Mouse (Mus musculus) embryonic facial prominence, embryonic 12.5 days (tissue): ENCODE measurements around the gene Acad10. TPM values are rescaled to one million over a fixed set of nuclear protein-coding genes. Genes with fewer than 3 reads are reported as not detected.

Experiments used
- ATAC-seq: fragments of 200-750 bp; cut with Nextera tagmentation; 2 replicates; pipeline ENCODE4 v1.8.0; 2017; ENCODE audit not compliant: insufficient number of reproducible peaks, insufficient read depth, low FRiP score, low TSS enrichment
- H3K27ac ChIP-seq: fragments of 300-500 bp; sonication (generic); 2 replicates; pipeline ENCODE4 v1.5.1; 2016; ENCODE audit warnings: mild to moderate bottlenecking
- H3K27me3 ChIP-seq: fragments of 300-500 bp; sonication (generic); 2 replicates; pipeline ENCODE4 v1.6.1; 2016; ENCODE audit warnings: mild to moderate bottlenecking, moderate library complexity
- H3K36me3 ChIP-seq: fragments of 300-500 bp; sonication (generic); 2 replicates; pipeline ENCODE4 v1.6.1; 2016; ENCODE audit warnings: mild to moderate bottlenecking
- H3K4me1 ChIP-seq: fragments of 300-500 bp; sonication (generic); 2 replicates; pipeline ENCODE4 v1.6.1; 2016
- H3K4me2 ChIP-seq: fragments of 300-500 bp; sonication (generic); replicated peaks from 2 replicates; pipeline ENCODE4 v1.6.1; 2016; ENCODE audit warnings: mild to moderate bottlenecking, moderate library complexity
- H3K4me3 ChIP-seq: fragments of 300-500 bp; sonication (generic); 2 replicates; pipeline ENCODE4 v1.5.1; 2016; ENCODE audit warnings: mild to moderate bottlenecking
- H3K9ac ChIP-seq: fragments of 300-500 bp; sonication (generic); 2 replicates; pipeline ENCODE4 v1.6.1; 2016; ENCODE audit warnings: mild to moderate bottlenecking, moderate library complexity
- H3K9me3 ChIP-seq: fragments of 300-500 bp; sonication (generic); 2 replicates; pipeline ENCODE4 v1.6.1; 2016; ENCODE audit warnings: mild to moderate bottlenecking, moderate library complexity
- WGBS: fragments of 180-500 bp; shearing (Covaris S2); methylation state at CpG from one replicate; pipeline ENCODE4 v1.1.7; 2016; 5-methylcytosine and 5-hydroxymethylcytosine counted together
- polyA plus RNA-seq: library from polyadenylated mRNA; unstranded; fragments of >200 nt; fragmentation: Nextera tagmentation; extraction: Ambion mirVana; gene quantifications from 2 replicates; pipeline ENCODE4 v1.2.1, GENCODE M21; 2016

Gene Acad10
- polyA plus RNA-seq, 1 experiment from 2014 or later: 2.2 TPM

GRCm38 (mm10) chr5:121581945-121582344 lies 78.4 kb downstream of the Acad10 start:
- Histone ChIP-seq H3K4me2 (no peak overlapping the region), H3K9me3 (no peaks in the 10 kb centered on the region), H3K9ac (no peak overlapping the region), H3K36me3 (peaks cover 37% of the 10 kb centered on the region), H3K4me3 (no peak overlapping the region), H3K27ac (no peak overlapping the region), H3K4me1 (peaks cover 8% of the 10 kb centered on the region), H3K27me3 (no peaks in the 10 kb centered on the region)
- no peak for ATAC-seq
- 93% methylated on average over 8 of the region's 8 CpGs for WGBS

- Histone ChIP-seq H3K4me1 (no peaks in the 10 kb centered on the region), H3K27ac (no peak overlapping the region), H3K4me3 (no peak overlapping the region), H3K36me3 (peaks cover 83% of the 10 kb centered on the region), H3K4me2 (no peak overlapping the region), H3K9ac (no peak overlapping the region), H3K27me3 (no peaks in the 10 kb centered on the region), H3K9me3 (no peaks in the 10 kb centered on the region)
- WGBS: 87% methylated on average over 11 of the region's 11 CpGs
- no peak for ATAC-seq
Observed at GRCm38 (mm10) chr5:121576927-121577488, 83.3 kb downstream of the Acad10 start.

- Histone ChIP-seq H3K36me3 (peaks cover 94% of the 10 kb centered on the region), H3K4me2 (no peak overlapping the region), H3K9me3 (no peaks in the 10 kb centered on the region), H3K27ac (no peak overlapping the region), H3K4me3 (no peak overlapping the region), H3K9ac (no peak overlapping the region), H3K27me3 (no peaks in the 10 kb centered on the region), H3K4me1 (no peaks in the 10 kb centered on the region)
- no peak for ATAC-seq
- WGBS: 96% methylated on average over 11 of the region's 11 CpGs
Observed at GRCm38 (mm10) chr5:121575867-121576266, 84.4 kb downstream of the Acad10 start.

GRCm38 (mm10) chr5:121574145-121574544 lies 86.2 kb downstream of the Acad10 start:
- peaks cover 93% of the 10 kb centered on the region for H3K36me3 ChIP-seq
- no peaks in the 10 kb centered on the region for H3K4me1 ChIP-seq
- WGBS: 88% methylated on average over 13 of the region's 13 CpGs
- no peak for ATAC-seq
- no peak overlapping the region for H3K4me2 ChIP-seq
- no peaks in the 10 kb centered on the region for H3K27me3 ChIP-seq
- no peak overlapping the region for H3K4me3 ChIP-seq
- H3K9ac ChIP-seq: no peak overlapping the region
- H3K27ac ChIP-seq: no peak overlapping the region
- no peaks in the 10 kb centered on the region for H3K9me3 ChIP-seq

Other genes starting within 250 kb of the Acad10 start
- 1.3 and 1.4 TPM in 2 replicates for gene Tmem116, start 208.6 kb downstream of the Acad10 start, polyA plus RNA-seq
- 135 and 137 TPM in 2 replicates for gene Erp29, start 208.0 kb downstream of the Acad10 start, polyA plus RNA-seq
- not detected in 2 replicates for gene Adam1b, start 157.1 kb downstream of the Acad10 start, polyA plus RNA-seq
- 2.0 and 2.1 TPM in 2 replicates for gene Adam1a, start 115.0 kb downstream of the Acad10 start, polyA plus RNA-seq
- 0.46 TPM in 1 of 2 replicates, not detected in the other for gene Gm42878, start 115.0 kb downstream of the Acad10 start, polyA plus RNA-seq
- gene Mapkapk5, start 114.6 kb downstream of the Acad10 start, polyA plus RNA-seq: 59.5 and 62.9 TPM in 2 replicates
- 235 and 258 TPM in 2 replicates for gene Aldh2, start 66.7 kb downstream of the Acad10 start, polyA plus RNA-seq
- 2.1 and 2.5 TPM in 2 replicates for gene Acad12, start 41.6 kb downstream of the Acad10 start, polyA plus RNA-seq
- gene Brap, start within 50 bp of the Acad10 start, polyA plus RNA-seq: 47.7 and 51.2 TPM in 2 replicates
- gene Atxn2, start 50.8 kb upstream of the Acad10 start, polyA plus RNA-seq: 72.3 and 91.6 TPM in 2 replicates
- gene Sh2b3, start 177.1 kb upstream of the Acad10 start, polyA plus RNA-seq: 13.1 and 14.4 TPM in 2 replicates
- 47.3 and 48.1 TPM in 2 replicates for gene Pheta1, start 188.5 kb upstream of the Acad10 start, polyA plus RNA-seq